Mouse (Mus musculus): ENCODE results near the gene Mansc1. TPM values are rescaled to one million over a fixed set of nuclear protein-coding genes. Genes with fewer than 3 reads are reported as not detected.
"Not testable (repeated sequence)": the region's sequence is repeated elsewhere in the genome, so short reads cannot be mapped to it uniquely, and the experiment has no call there.

The Mansc1 gene
- 2.8 and 5.8 TPM in 2 replicates for polyA plus RNA-seq (2014; fragmentation: Nextera tagmentation; extraction: Ambion mirVana)

GRCm38 (mm10) chr6:134631947-134632687 is at the start of gene Mansc1:
TSS of gene Mansc1 (minus strand) at chr6:134632488.
- Histone ChIP-seq H3K4me1 (ENCODE audit: control insufficient read depth, insufficient read depth, low read length) (peaks cover 4% of the 10 kb centered on the region; the same call in 1 of the 2 replicates), H3K27me3 (ENCODE audit: control insufficient read depth, insufficient read depth, low read length) (no peaks in the 10 kb centered on the region), H3K9ac (ENCODE audit: low read depth, low read length) (peak within 1 kb of the TSS; percentile 69), H3K27ac (ENCODE audit: low read depth, low read length) (no peak within 1 kb of the TSS), H3K4me2 (replicated peaks; ENCODE audit: low read depth, low read length) (peak within 1 kb of the TSS; percentile 87), H3K9me3 (ENCODE audit: control insufficient read depth, low read length) (no peaks in the 10 kb centered on the region), H3K36me3 (ENCODE audit: control insufficient read depth, insufficient read depth, low read length) (no peaks in the 10 kb centered on the region), H3K4me3 (ENCODE audit: low read length) (peak within 1 kb of the TSS; percentile 54)
- WGBS: 1% methylated on average over 46 of the region's 46 CpGs
- ATAC-seq (ENCODE audit: low FRiP score, low TSS enrichment): peak; percentile 59; the same call in 1 of the 2 replicates

- H3K27me3 ChIP-seq (ENCODE audit: control insufficient read depth, insufficient read depth, low read length); ATAC-seq (ENCODE audit: low FRiP score, low TSS enrichment); H3K36me3 ChIP-seq (ENCODE audit: control insufficient read depth, insufficient read depth, low read length); H3K4me2 ChIP-seq (replicated peaks; ENCODE audit: low read depth, low read length); H3K27ac ChIP-seq (ENCODE audit: low read depth, low read length); H3K4me3 ChIP-seq (ENCODE audit: low read length); H3K9me3 ChIP-seq (ENCODE audit: control insufficient read depth, low read length); H3K9ac ChIP-seq (ENCODE audit: low read depth, low read length); H3K4me1 ChIP-seq (ENCODE audit: control insufficient read depth, insufficient read depth, low read length): not testable (repeated sequence)
- WGBS: 87% methylated on average over 4 of the region's 4 CpGs
Measured at GRCm38 (mm10) chr6:134679330-134679729, 47.0 kb upstream of the Mansc1 start.

GRCm38 (mm10) chr6:134678037-134678436 is 45.7 kb upstream of the Mansc1 start:
- 67% methylated on average over 3 of the region's 3 CpGs for WGBS
- H3K4me3 ChIP-seq (ENCODE audit: low read length): no peak overlapping the region
- no peaks in the 10 kb centered on the region for H3K36me3 ChIP-seq (ENCODE audit: control insufficient read depth, insufficient read depth, low read length)
- no peak overlapping the region for H3K4me2 ChIP-seq (replicated peaks; ENCODE audit: low read depth, low read length)
- H3K9me3 ChIP-seq (ENCODE audit: control insufficient read depth, low read length): no peaks in the 10 kb centered on the region
- H3K9ac ChIP-seq (ENCODE audit: low read depth, low read length): no peak overlapping the region
- no peak for ATAC-seq (ENCODE audit: low FRiP score, low TSS enrichment)
- H3K4me1 ChIP-seq (ENCODE audit: control insufficient read depth, insufficient read depth, low read length): 0 out of 2 replicates have a peak, but pooled peaks cover 3% of the 10 kb centered on the region
- no peak overlapping the region for H3K27ac ChIP-seq (ENCODE audit: low read depth, low read length)
- H3K27me3 ChIP-seq (ENCODE audit: control insufficient read depth, insufficient read depth, low read length): no peaks in the 10 kb centered on the region

GRCm38 (mm10) chr6:134677504-134677903 is 45.2 kb upstream of the Mansc1 start:
- no peak for ATAC-seq (ENCODE audit: low FRiP score, low TSS enrichment)
- Histone ChIP-seq H3K4me3 (ENCODE audit: low read length) (no peak overlapping the region), H3K27ac (ENCODE audit: low read depth, low read length) (no peak overlapping the region), H3K27me3 (ENCODE audit: control insufficient read depth, insufficient read depth, low read length) (no peaks in the 10 kb centered on the region), H3K9ac (ENCODE audit: low read depth, low read length) (no peak overlapping the region), H3K4me2 (replicated peaks; ENCODE audit: low read depth, low read length) (no peak overlapping the region), H3K4me1 (ENCODE audit: control insufficient read depth, insufficient read depth, low read length) (0 out of 2 replicates have a peak, but pooled peaks cover 3% of the 10 kb centered on the region), H3K36me3 (ENCODE audit: control insufficient read depth, insufficient read depth, low read length) (no peaks in the 10 kb centered on the region), H3K9me3 (ENCODE audit: control insufficient read depth, low read length) (no peaks in the 10 kb centered on the region)
- WGBS: 83% methylated on average over 4 of the region's 4 CpGs

GRCm38 (mm10) chr6:134673712-134674111 is 41.4 kb upstream of the Mansc1 start:
- H3K4me3 ChIP-seq (ENCODE audit: low read length); H3K4me2 ChIP-seq (replicated peaks; ENCODE audit: low read depth, low read length); H3K4me1 ChIP-seq (ENCODE audit: control insufficient read depth, insufficient read depth, low read length); H3K36me3 ChIP-seq (ENCODE audit: control insufficient read depth, insufficient read depth, low read length); ATAC-seq (ENCODE audit: low FRiP score, low TSS enrichment); H3K9ac ChIP-seq (ENCODE audit: low read depth, low read length); H3K9me3 ChIP-seq (ENCODE audit: control insufficient read depth, low read length); H3K27ac ChIP-seq (ENCODE audit: low read depth, low read length); H3K27me3 ChIP-seq (ENCODE audit: control insufficient read depth, insufficient read depth, low read length): not testable (repeated sequence)
- 92% methylated on average over 8 of the region's 8 CpGs for WGBS

GRCm38 (mm10) chr6:134670881-134671411 is 38.7 kb upstream of the Mansc1 start:
- no peak overlapping the region for H3K4me3 ChIP-seq (ENCODE audit: low read length)
- H3K9ac ChIP-seq (ENCODE audit: low read depth, low read length): no peak overlapping the region
- no peak for ATAC-seq (ENCODE audit: low FRiP score, low TSS enrichment)
- 55% methylated on average over 4 of the region's 4 CpGs for WGBS
- no peak overlapping the region for H3K27ac ChIP-seq (ENCODE audit: low read depth, low read length)
- no peaks in the 10 kb centered on the region for H3K27me3 ChIP-seq (ENCODE audit: control insufficient read depth, insufficient read depth, low read length)
- H3K9me3 ChIP-seq (ENCODE audit: control insufficient read depth, low read length): no peaks in the 10 kb centered on the region
- H3K4me2 ChIP-seq (replicated peaks; ENCODE audit: low read depth, low read length): no peak overlapping the region
- 0 out of 2 replicates have a peak, but pooled peaks cover 9% of the 10 kb centered on the region for H3K4me1 ChIP-seq (ENCODE audit: control insufficient read depth, insufficient read depth, low read length)
- H3K36me3 ChIP-seq (ENCODE audit: control insufficient read depth, insufficient read depth, low read length): no peaks in the 10 kb centered on the region

GRCm38 (mm10) chr6:134669179-134669865 is 37.0 kb upstream of the Mansc1 start:
- Histone ChIP-seq H3K4me1 (ENCODE audit: control insufficient read depth, insufficient read depth, low read length) (0 out of 2 replicates have a peak, but pooled peaks cover 6% of the 10 kb centered on the region), H3K27me3 (ENCODE audit: control insufficient read depth, insufficient read depth, low read length) (no peaks in the 10 kb centered on the region), H3K4me2 (replicated peaks; ENCODE audit: low read depth, low read length) (no peak overlapping the region), H3K4me3 (ENCODE audit: low read length) (no peak overlapping the region), H3K27ac (ENCODE audit: low read depth, low read length) (no peak overlapping the region), H3K9me3 (ENCODE audit: control insufficient read depth, low read length) (no peaks in the 10 kb centered on the region), H3K9ac (ENCODE audit: low read depth, low read length) (no peak overlapping the region), H3K36me3 (ENCODE audit: control insufficient read depth, insufficient read depth, low read length) (no peaks in the 10 kb centered on the region)
- ATAC-seq (ENCODE audit: low FRiP score, low TSS enrichment): no peak
- 78% methylated on average over 6 of the region's 6 CpGs for WGBS

- Histone ChIP-seq H3K4me1 (ENCODE audit: control insufficient read depth, insufficient read depth, low read length) (0 out of 2 replicates have a peak, but pooled peaks cover 6% of the 10 kb centered on the region), H3K27ac (ENCODE audit: low read depth, low read length) (no peak overlapping the region), H3K9me3 (ENCODE audit: control insufficient read depth, low read length) (no peaks in the 10 kb centered on the region), H3K4me2 (replicated peaks; ENCODE audit: low read depth, low read length) (no peak overlapping the region), H3K36me3 (ENCODE audit: control insufficient read depth, insufficient read depth, low read length) (no peaks in the 10 kb centered on the region), H3K4me3 (ENCODE audit: low read length) (no peak overlapping the region), H3K27me3 (ENCODE audit: control insufficient read depth, insufficient read depth, low read length) (no peaks in the 10 kb centered on the region), H3K9ac (ENCODE audit: low read depth, low read length) (no peak overlapping the region)
- WGBS: 49% methylated on average over 2 of the region's 2 CpGs
- no peak for ATAC-seq (ENCODE audit: low FRiP score, low TSS enrichment)
Measured at GRCm38 (mm10) chr6:134668519-134668918, 36.2 kb upstream of the Mansc1 start.

- H3K27ac ChIP-seq (ENCODE audit: low read depth, low read length): no peak overlapping the region
- 0 out of 2 replicates have a peak, but pooled peaks cover 6% of the 10 kb centered on the region for H3K4me1 ChIP-seq (ENCODE audit: control insufficient read depth, insufficient read depth, low read length)
- H3K9me3 ChIP-seq (ENCODE audit: control insufficient read depth, low read length): no peaks in the 10 kb centered on the region
- no peaks in the 10 kb centered on the region for H3K27me3 ChIP-seq (ENCODE audit: control insufficient read depth, insufficient read depth, low read length)
- no peak overlapping the region for H3K4me2 ChIP-seq (replicated peaks; ENCODE audit: low read depth, low read length)
- no peak overlapping the region for H3K9ac ChIP-seq (ENCODE audit: low read depth, low read length)
- no peak overlapping the region for H3K4me3 ChIP-seq (ENCODE audit: low read length)
- no peaks in the 10 kb centered on the region for H3K36me3 ChIP-seq (ENCODE audit: control insufficient read depth, insufficient read depth, low read length)
- 75% methylated on average over 9 of the region's 9 CpGs for WGBS
- ATAC-seq (ENCODE audit: low FRiP score, low TSS enrichment): no peak
Measured at GRCm38 (mm10) chr6:134665817-134666216, 33.5 kb upstream of the Mansc1 start.

Measured in kidney, embryonic 14.5 days (tissue).